Mouse (Mus musculus): ENCODE results near the gene Ppp1r3g.

DNA sequence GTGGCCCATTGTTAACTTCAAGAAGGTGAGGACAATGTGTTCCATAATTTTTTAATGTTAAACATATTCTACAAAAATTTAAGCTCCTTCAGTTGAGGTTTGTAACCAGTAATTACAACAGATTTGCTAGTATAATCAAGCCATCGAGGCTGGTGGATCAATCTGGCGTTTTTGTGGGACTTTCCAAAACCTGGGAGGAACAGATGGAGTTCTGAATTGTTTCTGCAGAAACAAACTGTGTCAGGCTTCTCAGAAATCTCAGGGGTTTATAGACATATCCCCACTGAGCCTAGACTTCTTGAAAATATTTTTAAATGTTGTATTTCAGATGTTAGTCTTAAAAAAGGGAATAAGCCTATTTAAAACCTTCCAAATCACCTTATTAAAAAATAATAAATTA lies 20.6 kb upstream of the Ppp1r3g start:
- no peak for TF ChIP-seq CTCF (IDR thresholded peaks at IDR 0.05; ENCODE audit: control insufficient read depth, insufficient read depth, insufficient replicate concordance, low read depth, low read length)
- TF ChIP-seq POLR2A (IDR thresholded peaks at IDR 0.05; ENCODE audit: control insufficient read depth, low read depth, low read length): no peak

Measured in testis, adult 2 months (tissue).